Mouse (Mus musculus) embryonic facial prominence, embryonic 14.5 days (tissue): ENCODE measurements around the gene Gm364. TPM values are rescaled to one million over a fixed set of nuclear protein-coding genes. Genes with fewer than 3 reads are reported as not detected.

Experiments used
- ATAC-seq: fragments of 200-750 bp; cut with Nextera tagmentation; 2 replicates; pipeline ENCODE4 v1.8.0; 2017; ENCODE audit warnings: low read depth, moderate number of reproducible peaks, moderate TSS enrichment
- DNase-seq: peaks from one replicate; pipeline ENCODE4 v3.0.0-alpha.2; 2015; ENCODE audit warnings: low spot score
- H3K27ac ChIP-seq: fragments of 300-500 bp; sonication (generic); replicated peaks from 2 replicates; pipeline ENCODE4 v1.5.1; 2014; ENCODE audit warnings: low read depth, mild to moderate bottlenecking, low read length, moderate library complexity
- H3K27me3 ChIP-seq: fragments of 300-500 bp; sonication (generic); replicated peaks from 2 replicates; pipeline ENCODE4 v1.6.1; 2014; ENCODE audit warnings: low read length; ENCODE audit not compliant: control insufficient read depth, insufficient read depth
- H3K36me3 ChIP-seq: fragments of 300-500 bp; sonication (generic); 2 replicates; pipeline ENCODE4 v1.6.1; 2014; ENCODE audit warnings: low read length, mixed read lengths; ENCODE audit not compliant: control insufficient read depth, insufficient read depth
- H3K4me1 ChIP-seq: fragments of 300-500 bp; sonication (generic); 2 replicates; pipeline ENCODE4 v1.6.1; 2014; ENCODE audit warnings: antibody characterized with exemption, low read length; ENCODE audit not compliant: control insufficient read depth, insufficient read depth
- H3K4me2 ChIP-seq: fragments of 300-500 bp; sonication (generic); 2 replicates; pipeline ENCODE4 v1.6.1; 2014; ENCODE audit warnings: low read depth, mild to moderate bottlenecking, low read length, moderate library complexity, mixed read lengths
- H3K4me3 ChIP-seq: fragments of 300-500 bp; sonication (generic); 2 replicates; pipeline ENCODE4 v1.5.1; 2014; ENCODE audit warnings: low read depth, mild to moderate bottlenecking, low read length
- H3K9ac ChIP-seq: fragments of 300-500 bp; sonication (generic); 2 replicates; pipeline ENCODE4 v1.6.1; 2014; ENCODE audit warnings: low read depth, mild to moderate bottlenecking, low read length, moderate library complexity, mixed read lengths
- H3K9me3 ChIP-seq: fragments of 300-500 bp; sonication (generic); 2 replicates; pipeline ENCODE4 v1.6.1; 2016; ENCODE audit warnings: low read length; ENCODE audit not compliant: control insufficient read depth
- WGBS: fragments of 180-500 bp; shearing (Covaris S2); extraction: QIAGEN DNeasy Blood & Tissue Kit; methylation state at CpG from one replicate; pipeline ENCODE4 v1.1.7; 2014; 5-methylcytosine and 5-hydroxymethylcytosine counted together
- polyA plus RNA-seq: library from polyadenylated mRNA; unstranded; fragments of >200 nt; fragmentation: Nextera tagmentation; extraction: Ambion mirVana; gene quantifications from 2 replicates; pipeline ENCODE4 v1.2.1, GENCODE M21; 2014

Gm364 gene
- polyA plus RNA-seq, 1 experiment from 2014 or later: not detected

DNA sequence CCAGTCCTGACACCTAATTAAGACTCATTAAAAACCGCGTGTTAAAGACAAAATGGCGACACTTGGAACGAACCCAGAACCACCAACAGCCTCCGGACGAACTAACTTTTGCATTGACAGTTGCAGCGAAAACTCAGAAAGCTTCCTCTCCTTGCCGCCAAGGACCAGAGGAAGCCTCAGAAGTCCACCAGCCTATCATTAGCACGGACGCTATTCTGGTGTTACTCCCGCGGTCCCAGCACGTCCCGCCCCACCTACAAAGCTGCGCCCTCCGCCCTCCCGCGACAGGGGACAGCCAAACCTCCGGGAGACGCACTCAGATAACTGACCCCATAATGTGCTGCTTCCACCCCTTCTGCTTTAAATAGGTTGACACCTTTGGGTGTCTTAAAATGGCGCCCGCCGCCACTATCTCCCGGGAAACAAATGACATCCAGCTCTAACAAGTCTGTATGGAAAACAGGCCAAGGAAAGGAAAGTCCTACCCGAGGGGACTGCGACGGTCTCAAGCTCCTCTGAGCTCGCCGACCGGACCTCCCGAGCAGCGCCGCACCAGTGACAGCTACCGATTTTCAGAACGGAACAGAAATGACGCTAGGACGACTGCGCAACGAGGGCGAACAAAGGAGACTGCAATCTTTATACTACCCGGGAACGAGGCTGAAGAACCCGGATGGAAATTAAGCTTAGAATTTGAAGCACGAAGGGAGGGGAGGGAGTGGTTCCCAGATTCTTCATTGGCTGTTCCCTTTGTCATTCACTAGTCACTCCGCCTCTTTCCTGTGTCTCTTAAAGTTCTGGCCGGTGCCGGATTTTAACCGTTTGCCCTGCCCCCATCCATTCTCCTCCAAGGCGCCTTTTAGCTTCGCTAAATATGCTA is 16.3 kb upstream of the Gm364 start, which contains the start of gene Rbmx:
Rbmx (minus strand) TSS at position 670 of the 880 bp plus-strand sequence.
- peak within 1 kb of the TSS; percentile 95 for H3K27ac ChIP-seq
- 21% methylated on average over 50 of the region's 50 CpGs for WGBS
- peak; percentile 96 for ATAC-seq
- peak; percentile 96 for DNase-seq
- no peaks in the 10 kb centered on the region for H3K4me1 ChIP-seq
- no peaks in the 10 kb centered on the region for H3K27me3 ChIP-seq
- H3K36me3 ChIP-seq: peaks cover 27% of the 10 kb centered on the region
- no peaks in the 10 kb centered on the region for H3K9me3 ChIP-seq
- H3K9ac ChIP-seq: peak within 1 kb of the TSS; percentile 87
- H3K4me2 ChIP-seq: peak within 1 kb of the TSS; percentile 49
- H3K4me3 ChIP-seq: peak within 1 kb of the TSS; percentile 58

DNA sequence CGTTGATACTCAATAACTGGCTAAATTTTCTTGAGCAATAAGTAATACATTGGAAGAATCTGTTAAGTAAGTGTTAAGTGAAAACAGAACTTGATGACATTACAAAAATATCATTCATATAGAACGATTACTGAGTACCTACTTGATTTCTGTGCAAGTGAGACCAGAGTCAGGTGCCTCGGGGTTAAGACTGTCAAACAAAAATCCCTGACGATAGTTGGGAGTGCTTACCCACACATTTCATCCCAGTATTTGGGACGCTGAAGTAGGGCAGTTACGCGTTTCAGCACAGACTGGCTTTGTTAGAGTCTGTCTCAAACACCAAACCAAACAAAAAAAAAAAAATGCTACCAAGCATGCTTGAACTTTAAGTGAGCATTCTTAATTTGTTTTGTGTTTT is 15.5 kb upstream of the Gm364 start:
- Histone ChIP-seq H3K27me3 (no peaks in the 10 kb centered on the region), H3K4me2 (peak overlapping the region; percentile 49), H3K4me3 (peak overlapping the region; percentile 58), H3K9ac (peak overlapping the region; percentile 48; the same call in 1 of the 2 replicates), H3K36me3 (peaks cover 20% of the 10 kb centered on the region), H3K9me3 (no peaks in the 10 kb centered on the region), H3K27ac (peak overlapping the region; percentile 52; the same call in 1 of the 2 replicates), H3K4me1 (no peaks in the 10 kb centered on the region)
- peak; percentile 34; the same call in 1 of the 2 replicates for ATAC-seq
- peak; percentile 20 for DNase-seq
- 23% methylated on average over 7 of the region's 7 CpGs for WGBS

DNA sequence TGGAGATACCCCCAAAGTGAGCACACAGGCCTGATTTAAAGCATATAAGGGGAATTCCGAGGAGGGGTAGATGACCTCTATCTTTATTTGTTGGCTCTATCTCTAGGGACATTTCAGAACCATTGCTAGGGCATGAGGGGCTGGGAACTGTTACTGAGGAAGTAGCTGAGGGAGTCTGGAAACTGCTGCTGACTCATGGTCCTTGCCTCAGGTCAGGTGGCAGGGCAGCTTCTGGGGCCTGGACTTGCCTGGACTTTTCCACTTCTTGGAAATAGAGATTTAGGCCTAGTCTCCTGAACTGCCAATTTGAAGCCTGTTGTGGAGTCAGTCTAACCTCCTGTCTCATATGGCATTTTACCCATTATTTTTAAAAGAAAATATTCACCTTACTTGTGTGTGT is 7.6 kb upstream of the Gm364 start:
- 69% methylated on average over 1 of the region's 1 CpGs for WGBS
- Histone ChIP-seq H3K9ac (no peak overlapping the region), H3K4me3 (no peak overlapping the region), H3K4me1 (no peaks in the 10 kb centered on the region), H3K27ac (no peak overlapping the region), H3K9me3 (no peaks in the 10 kb centered on the region), H3K4me2 (no peak overlapping the region), H3K27me3 (no peaks in the 10 kb centered on the region), H3K36me3 (no peaks in the 10 kb centered on the region)
- DNase-seq (no peak), ATAC-seq (no peak)

DNA sequence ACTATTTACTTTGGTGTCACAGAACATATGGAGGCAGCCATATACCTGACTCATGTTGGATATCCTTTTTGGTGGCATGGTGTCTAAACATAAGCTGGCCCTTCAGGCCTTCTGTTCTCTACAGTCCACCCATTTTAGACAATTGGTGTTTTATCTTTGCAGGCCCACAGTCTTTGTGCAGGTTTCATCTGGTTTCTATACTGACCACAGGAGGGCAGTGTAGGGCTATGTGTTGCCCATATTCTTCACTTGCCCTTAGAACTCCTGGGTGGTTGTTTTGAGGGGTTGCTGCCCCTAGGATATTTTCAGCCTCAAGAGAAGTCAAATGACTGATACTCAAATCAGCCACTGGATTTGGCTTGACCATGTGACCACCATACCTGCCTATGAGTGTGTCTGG is 5.3 kb upstream of the Gm364 start:
- H3K4me1 ChIP-seq: no peaks in the 10 kb centered on the region
- H3K4me2 ChIP-seq: no peak overlapping the region
- H3K9ac ChIP-seq: no peak overlapping the region
- H3K27ac ChIP-seq: no peak overlapping the region
- H3K9me3 ChIP-seq: no peaks in the 10 kb centered on the region
- no peaks in the 10 kb centered on the region for H3K36me3 ChIP-seq
- no peaks in the 10 kb centered on the region for H3K27me3 ChIP-seq
- no peak overlapping the region for H3K4me3 ChIP-seq
- ATAC-seq (no peak), DNase-seq (no peak)

DNA sequence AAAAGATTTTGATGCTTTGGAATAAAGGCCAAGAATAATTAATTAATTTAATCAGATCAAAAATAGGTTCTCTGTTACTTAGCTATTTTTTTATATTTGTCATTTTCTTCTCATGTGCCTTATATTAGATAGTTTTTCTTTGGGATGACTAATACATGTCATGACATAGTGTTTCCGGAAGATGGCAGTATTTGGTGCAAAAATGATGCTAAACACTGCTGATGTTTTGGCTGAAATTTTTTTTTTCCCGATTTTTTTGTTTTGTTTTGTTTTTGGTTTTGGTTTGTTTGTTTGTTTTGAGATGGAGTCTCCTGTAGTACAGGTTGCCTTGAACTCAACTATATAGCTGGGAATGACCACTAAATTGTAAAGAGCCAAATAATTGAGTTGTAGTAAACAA is 22.7 kb downstream of the Gm364 start:
- no peak overlapping the region for H3K9ac ChIP-seq
- ATAC-seq (no peak), DNase-seq (peak; percentile 4)
- no peak overlapping the region for H3K4me2 ChIP-seq
- 6% methylated on average over 2 of the region's 2 CpGs for WGBS
- H3K4me1 ChIP-seq: no peaks in the 10 kb centered on the region
- H3K27ac ChIP-seq: no peak overlapping the region
- no peaks in the 10 kb centered on the region for H3K36me3 ChIP-seq
- no peaks in the 10 kb centered on the region for H3K27me3 ChIP-seq
- no peak overlapping the region for H3K4me3 ChIP-seq
- H3K9me3 ChIP-seq: no peaks in the 10 kb centered on the region

DNA sequence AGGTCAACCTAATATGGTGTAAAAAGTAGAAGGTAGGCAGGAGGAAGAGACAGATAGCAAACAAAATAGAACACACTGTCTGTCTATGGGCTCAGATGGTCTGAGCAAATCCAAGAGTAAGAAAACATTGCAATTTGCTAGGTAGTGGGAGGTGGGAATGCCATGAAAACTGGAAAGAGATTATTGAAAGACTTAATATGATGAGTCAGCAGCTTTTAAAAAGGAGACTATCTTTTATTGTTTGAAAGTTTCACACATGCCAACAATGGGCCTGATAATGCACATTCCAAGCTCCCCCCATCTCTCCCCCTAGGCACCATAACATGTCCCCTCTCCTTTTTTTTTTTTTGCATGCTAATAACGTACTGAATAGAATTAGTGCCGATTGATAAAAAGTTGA is 24.9 kb downstream of the Gm364 start:
- no peak overlapping the region for H3K9ac ChIP-seq
- 86% methylated on average over 2 of the region's 2 CpGs for WGBS
- no peaks in the 10 kb centered on the region for H3K27me3 ChIP-seq
- H3K4me3 ChIP-seq: no peak overlapping the region
- H3K4me2 ChIP-seq: no peak overlapping the region
- no peaks in the 10 kb centered on the region for H3K4me1 ChIP-seq
- H3K27ac ChIP-seq: no peak overlapping the region
- DNase-seq: no peak
- ATAC-seq: no peak
- no peaks in the 10 kb centered on the region for H3K36me3 ChIP-seq
- H3K9me3 ChIP-seq: no peaks in the 10 kb centered on the region

DNA sequence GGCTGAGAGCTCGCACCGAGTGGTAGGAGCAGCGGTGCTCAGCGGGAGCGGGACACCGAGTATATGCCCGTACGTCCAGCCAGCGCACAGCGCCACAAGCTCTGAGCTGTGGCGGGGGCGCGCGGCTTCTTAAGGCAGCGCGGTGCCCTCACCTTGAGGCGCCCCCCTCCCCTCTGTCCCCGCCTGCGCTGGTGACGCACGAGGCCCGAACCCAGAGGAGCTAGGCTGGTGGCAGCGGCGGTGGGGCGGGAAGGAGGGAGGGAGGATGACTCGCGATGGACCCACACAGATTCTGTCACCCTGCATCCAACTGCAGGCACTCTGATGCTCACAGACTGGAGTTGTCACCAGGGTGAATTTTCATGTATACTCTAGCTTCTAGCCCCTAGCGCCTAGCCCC is 94.7 kb downstream of the Gm364 start, which contains the start of gene Gpr101:
Gpr101 (minus strand) TSS at position 124 of the 400 bp plus-strand sequence.
- no peaks in the 10 kb centered on the region for H3K9me3 ChIP-seq
- no peak within 1 kb of the TSS for H3K9ac ChIP-seq
- no peak within 1 kb of the TSS for H3K27ac ChIP-seq
- 22% methylated on average over 3 of the region's 28 CpGs for WGBS
- peak within 1 kb of the TSS; percentile 33 for H3K4me3 ChIP-seq
- H3K27me3 ChIP-seq: peaks cover 25% of the 10 kb centered on the region
- ATAC-seq: no peak
- no peaks in the 10 kb centered on the region for H3K36me3 ChIP-seq
- peak; percentile 7 for DNase-seq
- peak within 1 kb of the TSS; percentile 53 for H3K4me2 ChIP-seq
- H3K4me1 ChIP-seq: no peaks in the 10 kb centered on the region

DNA sequence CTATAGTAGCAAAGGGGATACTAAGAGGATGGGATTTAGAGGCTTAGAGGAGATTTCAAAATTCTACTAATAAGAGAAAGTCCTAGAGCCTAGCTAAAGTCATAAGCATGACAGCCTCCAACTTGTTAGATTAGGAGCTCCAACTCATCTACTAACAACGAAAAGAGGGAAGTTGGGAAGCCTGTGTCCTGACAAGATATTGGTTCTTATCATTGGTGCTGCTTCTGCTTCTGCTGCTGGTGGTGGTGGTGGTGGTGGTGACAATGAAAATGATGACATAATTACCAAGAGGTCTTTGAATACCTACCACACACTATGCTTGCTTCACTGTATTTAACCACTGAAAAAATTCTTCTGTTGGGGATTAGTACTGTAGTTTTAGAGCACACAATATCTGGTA is 97.3 kb downstream of the Gm364 start:
- no peaks in the 10 kb centered on the region for H3K36me3 ChIP-seq
- H3K9me3 ChIP-seq: no peaks in the 10 kb centered on the region
- ATAC-seq: no peak
- H3K9ac ChIP-seq: no peak overlapping the region
- no peak overlapping the region for H3K4me3 ChIP-seq
- H3K4me2 ChIP-seq: no peak overlapping the region
- peaks cover 25% of the 10 kb centered on the region for H3K27me3 ChIP-seq
- H3K27ac ChIP-seq: no peak overlapping the region
- H3K4me1 ChIP-seq: no peaks in the 10 kb centered on the region
- DNase-seq: no peak
- WGBS: 75% methylated on average over 1 of the region's 1 CpGs
